Mouse (Mus musculus) heart, postnatal 4 days (tissue): Measurements from ENCODE around the gene Asxl2. TPM values are rescaled to one million over a fixed set of nuclear protein-coding genes. Genes with fewer than 3 reads are reported as not detected.
"Not testable (repeated sequence)": the region's sequence is repeated elsewhere in the genome, so short reads cannot be mapped to it uniquely, and the experiment has no call there.

Experiments used
- DNase-seq: peaks from one replicate; pipeline ENCODE4 v3.0.0; 2021
- total RNA-seq, 2 experiments: library from RNA; stranded (reverse); gene quantifications; 2 replicates each; pipeline ENCODE4 v1.2.3; 2021

The Asxl2 gene
- total RNA-seq, 2 experiments from 2014 or later = 33.9 to 39.0 TPM

DNA sequence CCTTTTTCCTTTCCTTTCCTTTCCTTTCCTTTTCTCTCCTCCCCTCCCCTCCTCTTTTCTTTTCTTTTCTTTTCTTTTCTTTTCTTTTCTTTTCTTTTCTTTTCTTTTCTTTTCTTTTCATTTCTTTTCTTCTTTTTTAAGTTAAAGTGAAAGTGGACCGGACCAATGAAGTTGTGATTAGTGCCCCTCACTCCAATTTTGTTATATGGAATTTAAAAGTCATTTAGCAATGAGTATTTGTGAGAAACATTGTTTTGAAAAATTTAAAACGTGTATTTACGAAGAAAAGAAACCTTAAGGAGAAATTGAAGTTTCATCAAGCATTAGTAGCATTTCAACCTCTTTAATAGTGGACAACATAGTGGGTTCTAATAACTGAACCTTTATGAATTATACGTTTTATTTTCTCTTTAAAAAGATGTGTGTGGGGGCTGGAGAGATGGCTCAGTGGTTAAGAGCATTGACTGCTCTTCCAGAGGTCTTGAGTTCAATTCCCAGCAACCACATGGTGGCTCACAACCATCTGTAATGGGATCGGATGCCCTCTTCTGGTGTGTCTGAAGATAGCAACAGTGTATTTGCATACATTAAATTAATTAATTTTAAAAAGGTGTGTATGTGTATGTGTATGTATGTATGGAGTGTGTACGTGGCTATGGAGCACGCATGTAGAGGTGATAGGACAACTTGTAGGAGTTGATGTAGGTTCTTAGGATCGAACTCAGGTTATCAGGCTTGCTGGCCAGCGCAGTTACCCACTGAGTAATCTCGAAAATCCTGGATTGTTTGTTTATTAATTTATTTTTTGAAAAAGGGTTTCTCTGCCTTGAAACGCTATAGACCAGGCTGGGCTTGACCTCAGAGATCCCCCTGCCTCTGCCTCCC, 1.5 kb downstream of the Asxl2 start:
- no peak for DNase-seq

- no peak for DNase-seq
Measured at GRCm38 (mm10) chr12:3429681-3430442, 3.2 kb downstream of the Asxl2 start.

GRCm38 (mm10) chr12:3430443-3430753, 3.7 kb downstream of the Asxl2 start:
- DNase-seq = no peak

- DNase-seq = no peak
Measured at GRCm38 (mm10) chr12:3430985-3431384, 4.3 kb downstream of the Asxl2 start.

DNA sequence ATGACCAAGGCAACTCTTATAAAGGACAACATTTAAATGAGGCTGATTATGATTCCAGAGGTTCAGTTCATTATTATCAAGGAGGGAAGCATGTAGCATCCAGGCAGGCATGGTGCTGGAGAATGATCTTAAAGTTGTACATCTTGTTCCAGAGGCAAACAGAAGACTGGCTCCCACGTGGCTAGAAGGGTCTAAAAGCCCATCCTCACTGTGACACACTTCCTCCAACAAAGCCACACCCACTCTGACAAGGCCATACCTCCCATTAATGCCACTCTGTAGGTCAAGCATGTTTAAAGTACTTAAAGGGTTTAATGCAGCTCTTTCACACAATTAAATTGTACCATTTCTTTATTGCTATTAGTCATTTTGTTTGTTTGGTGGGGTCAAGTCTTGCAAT, 7.1 kb downstream of the Asxl2 start:
- DNase-seq = no peak

DNA sequence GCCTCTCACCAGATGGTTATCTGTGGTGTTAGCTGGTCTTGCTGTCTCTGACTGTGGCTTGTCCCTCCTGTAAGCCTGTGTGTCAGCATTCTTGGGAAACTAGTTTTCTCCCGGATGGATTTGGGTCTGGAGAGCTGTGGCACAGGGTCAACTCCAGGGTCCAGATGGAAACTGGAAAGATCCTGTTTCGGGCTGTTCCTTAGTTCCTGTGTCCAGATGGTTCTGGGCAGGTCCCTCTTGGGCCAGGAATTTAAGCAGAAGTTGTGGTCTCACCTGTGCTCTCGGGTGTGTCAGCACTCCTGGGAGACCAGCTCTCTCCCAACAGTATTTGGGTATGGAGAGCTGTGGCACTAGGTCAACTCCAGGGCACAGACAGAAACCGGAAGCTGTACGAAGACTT, 9.8 kb downstream of the Asxl2 start:
- DNase-seq = no peak

DNA sequence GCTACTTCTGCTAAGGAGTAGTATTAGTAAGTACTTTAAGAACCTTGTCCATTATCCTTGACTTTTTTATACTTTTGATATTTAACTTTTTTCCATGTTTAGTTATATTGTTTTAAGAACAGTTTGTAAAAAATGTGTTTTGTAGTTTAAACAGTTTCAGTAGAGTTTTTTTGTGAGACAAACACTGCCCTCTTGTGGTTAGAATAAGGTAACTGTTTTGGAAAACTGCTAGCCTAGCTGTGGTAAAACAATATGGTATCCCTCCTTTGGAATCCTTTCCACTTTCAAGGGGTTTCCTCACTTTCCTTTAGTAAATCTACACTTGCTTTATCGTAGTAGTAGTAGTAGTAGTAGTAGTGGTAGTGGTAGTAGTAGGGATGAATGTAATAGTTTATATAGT, 11.2 kb downstream of the Asxl2 start:
- DNase-seq = no peak

DNA sequence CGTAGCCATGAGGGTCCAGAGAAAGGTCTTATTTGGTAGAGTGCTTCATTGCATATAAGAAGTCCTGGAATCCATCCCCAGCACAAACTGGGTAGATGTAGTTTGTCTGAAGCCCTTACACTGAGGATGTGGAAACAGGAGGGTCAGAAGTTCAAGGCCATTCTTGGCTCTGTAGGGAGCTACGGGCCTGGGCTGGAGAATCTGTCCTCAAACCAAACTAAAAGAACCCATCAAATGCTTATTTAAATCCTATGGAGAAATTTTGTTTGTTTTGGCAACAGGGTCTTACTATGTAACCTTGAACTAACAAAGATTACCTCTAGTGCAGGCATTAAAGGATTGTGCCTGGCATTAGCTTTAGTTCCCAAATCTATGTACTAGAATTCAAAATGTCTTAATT, 14.3 kb downstream of the Asxl2 start:
- DNase-seq = no peak

DNA sequence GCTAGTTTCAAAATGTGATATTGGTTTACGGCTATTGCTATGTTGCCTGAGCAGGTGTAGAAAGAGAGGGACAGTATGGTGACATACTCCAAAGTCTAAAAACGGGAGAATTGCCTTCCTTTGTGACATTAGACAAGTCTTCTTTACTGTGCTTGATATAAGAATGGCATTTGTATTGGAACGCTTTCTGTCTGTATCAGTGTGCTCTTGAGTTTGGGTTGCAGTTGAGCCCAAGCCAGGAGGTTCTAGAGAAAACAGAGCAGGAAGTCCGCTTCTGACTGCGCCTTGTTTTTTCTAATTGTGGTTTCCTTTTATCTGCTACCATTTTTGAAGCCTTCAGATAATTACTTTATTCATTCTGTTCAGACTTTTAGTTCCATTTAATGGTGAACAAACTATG, 14.7 kb downstream of the Asxl2 start:
- no peak for DNase-seq

DNA sequence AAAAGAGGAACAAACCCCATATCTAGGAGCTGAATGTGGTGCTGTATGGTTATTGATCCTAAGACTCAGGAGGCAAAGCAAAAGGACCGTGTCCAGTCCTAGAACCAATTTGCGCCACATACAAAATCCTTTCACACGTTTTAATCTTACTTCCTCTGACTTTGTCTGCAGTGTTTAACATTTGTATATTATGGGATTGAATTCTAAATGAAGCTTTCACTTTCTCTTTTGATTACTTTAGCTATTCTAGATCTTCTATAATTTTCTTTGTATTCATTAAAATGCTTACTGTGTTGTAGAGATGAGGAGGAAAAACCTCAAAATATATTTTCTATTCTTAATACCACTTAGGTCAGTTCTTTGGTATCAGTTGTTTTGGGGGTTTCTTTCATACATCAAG, 26.9 kb downstream of the Asxl2 start:
- no peak for DNase-seq

GRCm38 (mm10) chr12:3463087-3463486, 36.4 kb downstream of the Asxl2 start:
- DNase-seq = no peak

GRCm38 (mm10) chr12:3499662-3500061, 73.0 kb downstream of the Asxl2 start:
- no peak for DNase-seq

- DNase-seq = no peak
Measured at GRCm38 (mm10) chr12:3500071-3500470, 73.4 kb downstream of the Asxl2 start.

DNA sequence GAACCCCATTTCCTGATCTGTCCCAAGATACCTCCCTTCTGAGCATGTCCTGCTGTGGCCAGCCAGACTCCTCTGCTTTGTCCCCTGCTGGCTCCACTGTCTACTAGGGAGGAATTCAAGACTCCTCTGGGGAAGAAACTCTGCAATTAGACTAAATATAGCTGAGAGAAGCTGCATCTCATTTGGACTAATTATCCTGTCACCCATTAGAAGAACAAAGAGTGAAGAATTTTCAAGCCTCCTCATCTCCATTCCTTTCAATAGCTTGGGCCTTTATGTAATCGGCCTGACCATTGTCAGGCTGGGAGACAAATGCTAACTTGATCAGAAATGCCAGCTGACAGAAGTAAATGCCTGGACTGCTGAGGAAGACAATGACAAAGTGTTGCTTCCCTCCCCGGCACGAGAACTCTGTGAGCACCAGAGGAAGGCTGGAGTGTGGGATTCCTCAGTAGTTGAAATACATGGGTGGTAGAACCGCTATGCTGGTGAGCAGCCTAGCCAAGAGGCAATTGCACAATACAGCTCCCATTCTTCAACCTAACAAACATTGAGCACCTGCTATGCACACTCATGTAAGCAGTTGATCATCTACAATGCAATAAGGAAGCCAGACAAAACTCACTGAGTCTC, 92.1 kb downstream of the Asxl2 start:
- DNase-seq = no peak

GRCm38 (mm10) chr12:3521806-3522205, 95.1 kb downstream of the Asxl2 start:
- not testable (repeated sequence) for DNase-seq

DNA sequence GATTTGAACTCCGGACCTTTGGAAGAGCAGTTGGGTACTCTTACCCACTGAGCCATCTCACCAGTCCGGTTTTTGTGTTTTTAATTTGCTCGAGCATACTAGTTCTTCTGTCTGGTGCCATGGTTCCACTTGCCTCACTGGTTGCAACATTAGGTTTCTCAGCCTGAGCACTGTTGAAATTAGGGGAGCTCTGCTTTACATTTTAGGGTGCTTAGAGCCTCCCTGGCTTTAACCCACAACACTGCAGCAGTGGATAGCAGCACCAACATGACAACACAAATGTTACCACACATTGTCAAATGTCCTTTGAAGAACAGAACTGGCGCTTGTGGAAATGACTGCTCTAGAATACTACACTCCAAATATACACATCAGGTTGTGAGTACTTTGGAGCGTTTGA, 98.9 kb downstream of the Asxl2 start:
- DNase-seq = no peak

GRCm38 (mm10) chr12:3535446-3535845, 108.8 kb downstream of the Asxl2 start:
- not testable (repeated sequence) for DNase-seq

- peak; percentile 21 for DNase-seq
Measured at GRCm38 (mm10) chr12:3537616-3538015, 111.0 kb downstream of the Asxl2 start.

- no peak for DNase-seq
Measured at GRCm38 (mm10) chr12:3538036-3538435, 111.4 kb downstream of the Asxl2 start.

DNA sequence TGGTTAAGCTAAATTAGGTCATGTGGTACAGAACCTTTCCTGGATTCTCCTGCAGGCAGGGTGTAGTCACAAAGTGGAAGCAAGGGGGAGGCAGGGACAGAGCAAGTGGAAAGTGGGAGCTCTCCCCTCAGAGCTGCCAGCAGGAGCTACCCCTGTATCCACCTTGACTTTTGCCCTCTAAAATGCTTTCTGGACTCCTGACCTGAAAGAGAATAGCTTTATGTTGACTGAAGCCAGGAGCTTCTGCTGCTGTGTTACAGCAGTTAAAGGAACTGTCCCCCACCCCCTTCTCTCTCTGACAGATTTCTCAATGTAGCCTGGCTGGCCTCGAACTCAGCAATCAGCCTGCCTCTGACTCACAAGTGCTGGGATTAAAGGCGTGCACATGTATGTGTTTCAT, 112.9 kb downstream of the Asxl2 start:
- no peak for DNase-seq

DNA sequence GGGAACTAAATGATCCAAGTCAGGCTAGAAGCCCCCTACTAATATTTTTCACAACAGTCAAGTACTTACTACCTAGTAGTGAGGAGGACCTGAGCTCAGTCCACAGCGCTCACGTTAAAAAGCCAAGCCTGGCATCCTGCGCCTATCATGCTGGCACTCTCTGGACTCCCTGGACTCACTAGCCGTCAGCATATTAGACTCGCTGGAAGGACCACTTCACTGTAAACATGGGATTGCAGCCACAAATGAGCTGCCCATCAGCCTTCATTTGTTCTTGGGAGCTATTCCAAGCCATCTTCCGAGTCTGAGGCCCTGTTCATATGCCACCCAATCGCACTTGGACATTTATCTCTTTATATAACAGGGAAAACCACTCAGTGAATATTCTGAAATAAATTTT, 114.2 kb downstream of the Asxl2 start:
- no peak for DNase-seq

GRCm38 (mm10) chr12:3545451-3545850, 118.8 kb downstream of the Asxl2 start:
- no peak for DNase-seq

GRCm38 (mm10) chr12:3546121-3546658, 119.5 kb downstream of the Asxl2 start:
- DNase-seq = no peak
